ENCODE assay signal across 13 mouse cellular contexts in the genomic region with DNA sequence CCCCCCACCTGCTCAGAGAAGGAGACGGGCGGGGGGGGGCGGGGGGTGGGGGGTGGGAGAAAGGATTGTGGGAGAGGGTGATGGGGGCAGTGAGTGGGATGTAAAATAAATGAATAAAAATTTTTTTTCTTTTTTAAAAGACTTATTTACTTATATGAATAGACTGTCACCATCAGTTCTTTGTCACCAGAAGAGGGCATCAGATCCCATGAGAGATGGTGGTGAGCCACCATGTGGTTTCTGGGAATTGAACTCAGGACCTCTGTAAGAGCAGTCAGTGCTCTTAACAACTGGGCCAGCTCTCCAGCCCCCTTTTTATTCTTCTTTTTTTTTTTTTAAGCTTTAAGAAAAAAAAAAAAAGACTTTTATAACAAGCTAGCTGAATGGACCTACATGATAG. TPM values are rescaled to one million over a fixed set of nuclear protein-coding genes. Genes with fewer than 3 reads are reported as not detected.
DNase-seq lines count a peak whose midpoint lies in the region; ATAC-seq and TF ChIP-seq lines count a peak whose summit lies in the region.
"Had no signal": no experiment of that assay in that cellular context is flagged by ENCODE, and none has a peak within 500 bp of the region (broad histone marks: within the 10 kb centered on the region; RNA-seq: fewer than 3 reads in every experiment).

No protein-coding gene starts in this region.

- WGBS in kidney, postnatal 0 days = 74% methylated on average over 3 of the region's 3 CpGs
- WGBS in thymus, adult 2 months = 94% methylated on average over 3 of the region's 3 CpGs

- H3K36me3 ChIP-seq in kidney, postnatal 0 days (ENCODE audit: insufficient read depth, low read length) = 0 out of 2 replicates have a peak, but pooled peaks cover 8% of the 10 kb centered on the region
- peaks cover 4% of the 10 kb centered on the region for H3K36me3 ChIP-seq in thymus, adult 2 months (ENCODE audit: control insufficient read depth, insufficient read depth, low read length)

- ATAC-seq in kidney, postnatal 0 days (replicated peaks; ENCODE audit: low FRiP score, low read depth) = no peak
- ATAC-seq: intestine, embryonic 16.5 days had no signal

- H3K9me3 ChIP-seq in kidney, postnatal 0 days (replicated peaks; ENCODE audit: low read length) = no peaks in the 10 kb centered on the region
- H3K9me3 ChIP-seq: hindbrain, embryonic 10.5 days; stomach, embryonic 15.5 days had no signal

- H3K4me3 ChIP-seq in kidney, postnatal 0 days (replicated peaks; ENCODE audit: low read depth, low read length) = no peak overlapping the region
- no peak overlapping the region for H3K4me3 ChIP-seq in thymus, adult 2 months (ENCODE audit: control insufficient read depth, insufficient read depth, low read length)
- H3K4me3 ChIP-seq: hindbrain, embryonic 10.5 days; stomach, embryonic 15.5 days had no signal

- H3K27me3 ChIP-seq in kidney, postnatal 0 days (ENCODE audit: insufficient read depth, low read length) = no peaks in the 10 kb centered on the region
- H3K27me3 ChIP-seq in thymus, adult 2 months (ENCODE audit: control insufficient read depth, insufficient read depth, low read length) = no peaks in the 10 kb centered on the region
- H3K27me3 ChIP-seq: stomach, embryonic 15.5 days had no signal

- H3K4me1 ChIP-seq in kidney, postnatal 0 days (replicated peaks; ENCODE audit: insufficient read depth, low read length) = peaks cover 4% of the 10 kb centered on the region; the same call in 1 of the 2 replicates
- H3K4me1 ChIP-seq in thymus, adult 2 months (replicated peaks; ENCODE audit: control insufficient read depth, insufficient read depth, low read length) = peaks cover 5% of the 10 kb centered on the region; the same call in 1 of the 2 replicates

- no peak overlapping the region for H3K9ac ChIP-seq in kidney, postnatal 0 days (ENCODE audit: low read depth, low read length)
- H3K9ac ChIP-seq: stomach, embryonic 15.5 days had no signal

- TF ChIP-seq POLR2A in thymus, adult 2 months (IDR thresholded peaks at IDR 0.05; ENCODE audit: control insufficient read depth, extremely low read depth, insufficient read depth, low read length, poor library complexity) = no peak

- no peak overlapping the region for H3K4me2 ChIP-seq in kidney, postnatal 0 days (ENCODE audit: low read length)
- H3K4me2 ChIP-seq: stomach, embryonic 15.5 days had no signal

- H3K27ac ChIP-seq in kidney, postnatal 0 days = no peak overlapping the region
- no peak overlapping the region for H3K27ac ChIP-seq in thymus, adult 2 months (ENCODE audit: control insufficient read depth, insufficient read depth, low read length)
- H3K27ac ChIP-seq: hindbrain, embryonic 10.5 days; stomach, embryonic 15.5 days had no signal

- DNase-seq in kidney, postnatal 0 days (ENCODE audit: low spot score) = no peak
- no peak for DNase-seq in kidney, postnatal 10 days
- peak; percentile 13 for DNase-seq in thymus, adult 2 months
- DNase-seq in thymus, postnatal 0 days (ENCODE audit: low spot score) = no peak
- DNase-seq in induced T-regulatory cell, adult 2 months (ENCODE audit: low read depth) = peak; percentile 54
- DNase-seq in urinary bladder, adult 18-20 months (ENCODE audit: low spot score in 2 of 2) = no peak
- no peak for DNase-seq in testis, postnatal 10 days (ENCODE audit: low spot score)
- DNase-seq: kidney, postnatal 14 days; layer of hippocampus, adult 9-11 months; lung, adult 2 months had no signal

- peak; percentile 42 for TF ChIP-seq CTCF in kidney, postnatal 0 days (IDR thresholded peaks at IDR 0.05; ENCODE audit: low read depth)
- no peak for TF ChIP-seq CTCF in thymus, adult 2 months (IDR thresholded peaks at IDR 0.05; ENCODE audit: borderline replicate concordance, control insufficient read depth, extremely low read depth, insufficient read depth, low read length, poor library complexity)

RNA-seq across cellular contexts. Expression of gene Hectd1, which starts 7.1 kb away (rescaled TPM):
- 28.1 and 30.9 TPM in 2 replicates for polyA plus RNA-seq in kidney, postnatal 0 days (2015; fragmentation: Nextera tagmentation; extraction: Ambion mirVana)
- polyA plus RNA-seq in thymus, adult 2 months (2012; rRNA removed) = 27.7 and 29.6 TPM in 2 replicates
- polyA plus RNA-seq in thymus, postnatal 0 days (2015; fragmentation: Nextera tagmentation; extraction: Ambion mirVana) = 36.7 and 50.8 TPM in 2 replicates

Comparison
In these comparisons a context has a peak if more than half of its experiments do, and no peak if none do; other contexts are left out.
1. DNase-seq: peak in thymus, adult 2 months (single experiment) and induced T-regulatory cell, adult 2 months (single experiment); none in kidney, postnatal 0 days (single experiment), kidney, postnatal 10 days (single experiment), thymus, postnatal 0 days (single experiment), urinary bladder, adult 18-20 months (0 of 2) and testis, postnatal 10 days (single experiment).